Mouse (Mus musculus) adipocyte (in vitro differentiated cells): Measurements from ENCODE around the gene Hist2h2ab.
"Not testable (repeated sequence)": the region's sequence is repeated elsewhere in the genome, so short reads cannot be mapped to it uniquely, and the experiment has no call there.

Experiments
- DNase-seq: peaks from one replicate; pipeline ENCODE4 v3.0.0-alpha.2; 2016; ENCODE audit warnings: low spot score

The Hist2h2ab gene

GRCm38 (mm10) chr3:96219661-96220130 lies at the start of gene Hist2h2ab, which contains the start of gene Bola1:
Hist2h2ab (plus strand) TSS chr3:96219865.
Bola1 (minus strand) TSS chr3:96219709.
- peak; percentile 88 for DNase-seq

DNA sequence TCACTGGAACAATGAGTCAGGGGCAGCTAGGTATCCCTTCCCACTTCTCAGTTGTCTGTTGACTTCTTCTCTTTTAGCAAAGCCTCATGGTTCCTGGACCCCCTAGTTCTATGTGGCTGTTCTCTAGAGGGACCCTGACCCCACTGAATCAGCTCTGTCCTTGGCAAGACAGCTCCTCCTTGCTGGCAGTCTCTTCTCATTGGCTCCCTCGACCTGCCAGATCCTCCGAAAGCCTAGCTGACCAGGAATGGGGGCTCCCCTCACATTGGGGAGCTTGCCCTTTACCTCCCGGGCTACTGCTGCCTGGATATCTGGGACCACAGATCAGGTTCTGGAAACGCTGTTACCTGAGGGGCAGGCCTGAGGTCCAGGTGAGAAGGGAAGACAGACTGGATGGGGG lies 49.4 kb upstream of the Hist2h2ab start:
- no peak for DNase-seq

DNA sequence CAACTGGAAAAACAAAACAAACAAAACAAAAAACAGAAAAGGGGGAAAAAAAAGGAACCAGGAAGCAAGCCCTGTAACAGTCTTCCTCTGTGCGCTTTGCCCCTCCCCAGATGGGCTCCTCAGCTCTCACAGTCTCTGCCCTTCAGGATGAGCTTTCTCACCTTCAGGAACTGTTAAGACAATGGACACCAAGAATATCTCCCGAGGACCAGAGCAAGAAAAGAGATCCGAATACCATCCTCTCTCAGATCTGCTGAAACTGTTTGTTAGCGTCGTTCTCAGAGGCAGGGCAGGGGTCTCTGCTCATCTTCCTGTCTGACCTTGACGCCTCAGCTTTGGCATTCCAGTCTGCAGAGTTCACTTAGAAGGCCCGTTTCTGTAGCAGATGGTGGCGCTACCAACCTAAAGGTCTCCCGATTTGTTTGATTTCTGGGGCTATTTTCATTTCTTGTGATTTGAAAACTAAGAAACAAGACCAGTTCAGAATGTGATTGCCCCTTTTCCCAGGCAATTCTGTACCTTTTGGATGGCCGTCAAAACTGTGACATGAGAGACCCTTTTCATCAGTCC lies 48.6 kb upstream of the Hist2h2ab start:
- DNase-seq: peak; percentile 16

DNA sequence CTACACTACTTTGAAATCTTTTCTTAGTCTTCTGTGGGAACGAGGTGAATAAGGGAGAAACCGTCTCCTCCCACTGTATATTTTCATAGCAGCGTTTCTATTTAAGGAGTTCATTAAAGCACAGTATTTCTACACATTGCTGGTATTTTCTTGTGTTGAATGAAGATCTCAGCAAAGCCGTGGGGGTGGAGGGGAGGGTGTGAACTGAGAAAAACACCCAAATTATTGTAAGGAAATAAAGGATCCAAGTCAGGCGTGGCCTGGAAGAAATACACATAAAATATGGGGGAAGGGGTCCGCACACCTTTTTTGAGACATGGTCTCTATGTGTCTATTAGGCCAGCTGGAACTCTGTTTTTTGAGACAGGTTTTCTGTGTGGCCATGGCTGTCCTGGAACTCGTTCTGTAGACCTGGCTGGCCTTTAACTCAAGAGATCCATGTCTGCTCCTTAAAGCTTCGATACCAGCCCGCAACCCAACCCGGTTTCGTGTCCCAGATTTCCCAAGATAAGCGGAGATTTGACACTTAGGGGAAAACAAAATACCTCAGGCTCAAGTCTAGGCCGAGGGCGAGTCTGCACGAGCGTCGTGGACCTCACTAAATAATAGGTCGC lies 48.0 kb upstream of the Hist2h2ab start:
- DNase-seq: no peak

GRCm38 (mm10) chr3:96172197-96173178 lies 47.2 kb upstream of the Hist2h2ab start, which contains the start of gene Sf3b4:
Sf3b4 (plus strand) TSS chr3:96172332.
- DNase-seq: peak; percentile 91

DNA sequence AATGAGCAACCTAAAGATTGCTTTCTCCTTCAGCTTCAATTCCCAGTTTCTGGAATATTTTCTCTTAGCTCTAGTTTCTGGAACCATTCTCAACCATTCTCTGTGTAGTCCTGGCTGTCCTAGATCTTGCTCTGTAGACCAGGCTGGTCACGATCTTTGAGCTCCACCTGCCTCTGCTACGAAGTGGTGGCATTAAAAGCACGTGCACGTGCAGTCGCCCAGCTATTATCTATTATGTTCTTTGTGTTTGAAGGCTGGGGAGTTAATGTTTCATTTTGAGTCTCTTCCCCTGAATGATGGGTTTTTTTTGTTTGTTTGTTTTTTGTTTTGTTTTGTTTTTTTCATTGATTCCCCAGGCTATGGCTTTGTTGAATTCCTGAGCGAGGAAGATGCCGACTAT lies 46.5 kb upstream of the Hist2h2ab start:
- no peak for DNase-seq

GRCm38 (mm10) chr3:96174042-96174441 lies 45.6 kb upstream of the Hist2h2ab start:
- DNase-seq: not testable (repeated sequence)

GRCm38 (mm10) chr3:96175251-96175650 lies 44.4 kb upstream of the Hist2h2ab start:
- no peak for DNase-seq

- DNase-seq: no peak
These were observed 41.2 kb upstream of the Hist2h2ab start for GRCm38 (mm10) chr3:96178427-96178826.

GRCm38 (mm10) chr3:96178902-96179301 lies 40.8 kb upstream of the Hist2h2ab start:
- no peak for DNase-seq

- peak; percentile 84 for DNase-seq
These were observed 40.1 kb upstream of the Hist2h2ab start for GRCm38 (mm10) chr3:96179531-96179930.

- no peak for DNase-seq
These were observed 38.8 kb upstream of the Hist2h2ab start, which contains the start of gene Sv2a for GRCm38 (mm10) chr3:96180727-96181477. Sv2a (plus strand) TSS chr3:96181151.

GRCm38 (mm10) chr3:96181510-96182381 lies 37.9 kb upstream of the Hist2h2ab start:
- DNase-seq: no peak

DNA sequence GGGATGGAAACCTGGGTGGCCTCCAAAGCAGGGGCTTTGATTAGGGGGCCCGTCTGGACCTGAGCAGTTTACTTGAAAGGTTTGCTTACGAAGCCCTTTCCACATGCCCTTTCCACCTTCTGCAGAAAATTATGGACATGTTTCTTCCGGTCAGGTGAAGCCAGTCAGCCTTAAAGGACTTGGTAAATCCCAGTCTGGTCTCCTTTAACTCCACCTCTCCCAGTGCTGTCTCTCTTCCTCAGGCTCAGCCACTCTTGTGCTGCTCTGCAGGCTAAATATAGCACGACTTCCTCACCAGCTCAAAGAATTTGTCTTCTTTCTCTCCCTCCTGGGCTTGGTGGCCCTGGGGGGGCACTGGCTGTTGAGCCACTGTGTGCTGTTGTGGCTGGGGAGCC lies 37.3 kb upstream of the Hist2h2ab start:
- DNase-seq: no peak

DNA sequence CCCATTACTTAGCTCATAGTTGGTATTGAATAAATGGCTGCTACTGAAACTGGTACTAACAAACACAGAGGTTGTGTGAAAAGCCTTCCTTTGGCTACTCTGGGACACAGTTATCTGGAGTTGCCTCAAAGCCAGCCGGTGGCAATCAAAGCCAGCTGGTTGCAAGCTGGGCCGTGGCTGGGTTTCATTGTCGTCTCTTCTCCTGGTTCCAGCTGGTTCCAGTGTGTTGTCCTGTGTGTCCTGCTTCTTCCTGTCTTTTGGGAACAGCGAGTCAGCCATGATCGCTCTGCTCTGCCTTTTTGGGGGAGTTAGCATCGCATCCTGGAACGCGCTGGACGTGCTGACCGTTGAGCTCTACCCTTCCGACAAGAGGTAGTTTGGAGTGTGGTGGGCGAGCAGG lies 26.7 kb upstream of the Hist2h2ab start:
- no peak for DNase-seq

DNA sequence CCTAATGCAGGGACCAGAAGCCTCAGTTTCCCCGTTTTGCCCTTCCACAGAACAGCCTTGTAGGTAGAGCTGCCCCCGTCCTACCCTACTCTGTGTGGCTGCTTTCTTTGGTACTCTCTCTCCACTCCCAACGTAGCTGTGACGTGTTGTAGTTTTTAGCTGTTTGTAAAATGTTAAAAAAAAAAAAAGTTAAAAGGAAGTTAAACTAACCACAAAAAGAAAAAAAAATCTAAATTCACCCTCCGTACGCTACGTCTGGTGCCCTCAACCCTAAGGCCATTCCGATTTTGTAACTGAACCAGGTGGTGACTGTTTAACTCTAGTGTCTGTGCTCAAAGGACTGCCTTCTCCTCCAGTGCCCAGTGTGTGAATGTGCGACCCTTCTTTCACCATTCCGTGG lies 24.7 kb upstream of the Hist2h2ab start:
- DNase-seq: no peak

GRCm38 (mm10) chr3:96195616-96196313 lies 23.9 kb upstream of the Hist2h2ab start:
- no peak for DNase-seq

DNA sequence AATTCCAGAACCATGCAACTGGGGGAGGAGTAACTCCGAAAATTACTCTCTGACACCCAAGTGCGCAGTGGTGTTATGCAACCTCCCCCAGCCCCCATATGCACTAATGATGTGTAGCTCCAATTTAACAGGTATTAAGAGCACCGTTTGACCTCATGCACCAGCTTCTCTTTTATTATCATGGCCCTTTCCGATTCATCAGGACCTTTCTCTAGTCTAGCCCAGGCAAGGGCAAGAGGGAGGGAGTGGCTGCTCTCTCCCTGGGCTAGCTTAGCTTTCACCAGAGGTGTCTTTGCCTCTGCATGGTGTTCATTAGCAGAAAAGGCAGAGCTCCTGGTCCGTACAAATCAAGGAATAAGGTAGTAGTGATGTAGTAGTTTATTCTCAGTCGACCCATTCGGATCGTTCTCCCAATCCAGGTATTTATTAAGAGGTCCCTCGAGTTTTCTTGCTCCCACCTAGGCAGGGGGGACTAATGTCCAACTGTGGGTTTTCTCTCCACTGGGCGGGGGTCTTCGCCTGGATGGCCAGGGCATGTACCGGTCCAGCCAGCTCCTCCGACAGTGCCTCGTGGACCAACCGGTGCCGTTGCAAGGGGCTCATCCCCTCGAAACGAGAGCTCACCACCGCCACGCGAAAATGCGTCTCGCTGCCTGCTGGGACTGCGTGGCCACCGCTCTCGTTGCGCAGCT lies 23.1 kb upstream of the Hist2h2ab start:
- no peak for DNase-seq

- DNase-seq: peak; percentile 94
These were observed 22.4 kb upstream of the Hist2h2ab start for GRCm38 (mm10) chr3:96197129-96197749.
